9 mouse cellular contexts compared by ENCODE assay signal in the genomic region with DNA sequence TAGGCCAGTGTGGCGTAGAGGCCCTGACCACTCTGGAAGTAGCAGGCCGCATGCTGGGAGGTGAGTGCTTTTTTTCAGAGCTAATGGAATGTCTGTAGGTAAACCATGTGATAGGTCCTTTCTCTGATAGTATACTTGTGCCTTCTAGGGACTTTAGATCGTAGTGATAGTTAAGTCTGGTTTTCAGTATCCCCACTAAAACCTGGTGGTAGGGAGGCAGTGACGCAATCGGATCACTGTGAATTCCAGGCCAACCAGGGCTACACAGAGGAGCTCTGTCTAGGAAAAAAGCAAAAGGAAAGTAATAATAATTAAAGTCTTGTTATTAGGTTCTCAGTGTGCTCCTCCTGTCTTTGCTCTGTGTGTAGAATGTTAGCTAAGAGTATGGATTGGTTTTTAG. TPM values are rescaled to one million over a fixed set of nuclear protein-coding genes. Genes with fewer than 3 reads are reported as not detected.
DNase-seq lines count a peak whose midpoint lies in the region; ATAC-seq lines count a peak whose summit lies in the region.
"Had no signal": no experiment of that assay in that cellular context is flagged by ENCODE, and none has a peak within 500 bp of the region (broad histone marks: within the 10 kb centered on the region; RNA-seq: fewer than 3 reads in every experiment).

No protein-coding gene starts in this region.

- H3K4me2 ChIP-seq in kidney, embryonic 14.5 days (replicated peaks; ENCODE audit: low read depth, low read length): peak overlapping the region; percentile 84
- H3K4me2 ChIP-seq in hindbrain, embryonic 12.5 days (replicated peaks): peak overlapping the region; percentile 87
- H3K4me2 ChIP-seq in midbrain, embryonic 13.5 days (replicated peaks): peak overlapping the region; percentile 86

- no peaks in the 10 kb centered on the region for H3K27me3 ChIP-seq in kidney, embryonic 14.5 days (ENCODE audit: control insufficient read depth, insufficient read depth, low read length)
- no peaks in the 10 kb centered on the region for H3K27me3 ChIP-seq in hindbrain, embryonic 12.5 days
- no peaks in the 10 kb centered on the region for H3K27me3 ChIP-seq in midbrain, embryonic 13.5 days

- ATAC-seq in kidney, embryonic 14.5 days (ENCODE audit: low FRiP score, low TSS enrichment): no peak
- no peak for ATAC-seq in hindbrain, embryonic 12.5 days (ENCODE audit: low FRiP score)
- ATAC-seq in midbrain, embryonic 13.5 days: 0 out of 2 replicates have a peak, but pooled peaks have one; percentile 0

- H3K27ac ChIP-seq in kidney, embryonic 14.5 days (ENCODE audit: low read depth, low read length): peak overlapping the region; percentile 63; the same call in 1 of the 2 replicates
- H3K27ac ChIP-seq in hindbrain, embryonic 12.5 days: peak overlapping the region; percentile 80; the same call in 1 of the 2 replicates
- no peak overlapping the region for H3K27ac ChIP-seq in midbrain, embryonic 13.5 days

- DNase-seq in kidney, adult 8-10 months: no peak
- peak; percentile 20 for DNase-seq in R1 (ENCODE audit: low read depth, low spot score)
- DNase-seq in cerebellum, adult 9-11 months: no peak
- DNase-seq in cerebellum, adult 11-12 months: no peak
- no peak for DNase-seq in spleen, adult 12 weeks (ENCODE audit: low spot score)
- DNase-seq: layer of hippocampus, postnatal 36 days had no signal

- peaks cover 15% of the 10 kb centered on the region for H3K4me1 ChIP-seq in kidney, embryonic 14.5 days (ENCODE audit: control insufficient read depth, insufficient read depth, low read length)
- H3K4me1 ChIP-seq in hindbrain, embryonic 12.5 days: peaks cover 39% of the 10 kb centered on the region
- H3K4me1 ChIP-seq in midbrain, embryonic 13.5 days (replicated peaks): peaks cover 46% of the 10 kb centered on the region

- 33% methylated on average over 5 of the region's 5 CpGs for whole genome bisulfite sequencing in kidney, embryonic 14.5 days
- WGBS in hindbrain, embryonic 12.5 days: 42% methylated on average over 5 of the region's 5 CpGs
- 35% methylated on average over 5 of the region's 5 CpGs for WGBS in midbrain, embryonic 13.5 days

- H3K4me3 ChIP-seq in kidney, embryonic 14.5 days (ENCODE audit: low read length): peak overlapping the region; percentile 82
- peak overlapping the region; percentile 88 for H3K4me3 ChIP-seq in hindbrain, embryonic 12.5 days
- H3K4me3 ChIP-seq in midbrain, embryonic 13.5 days (replicated peaks): peak overlapping the region; percentile 81

- H3K36me3 ChIP-seq in kidney, embryonic 14.5 days (ENCODE audit: control insufficient read depth, insufficient read depth, low read length): peaks cover 41% of the 10 kb centered on the region
- H3K36me3 ChIP-seq in hindbrain, embryonic 12.5 days: peaks cover 34% of the 10 kb centered on the region
- H3K36me3 ChIP-seq in midbrain, embryonic 13.5 days: peaks cover 32% of the 10 kb centered on the region

- H3K9me3 ChIP-seq in kidney, embryonic 14.5 days (ENCODE audit: control insufficient read depth, low read length): no peaks in the 10 kb centered on the region
- H3K9me3 ChIP-seq in hindbrain, embryonic 12.5 days (replicated peaks): no peaks in the 10 kb centered on the region
- H3K9me3 ChIP-seq in midbrain, embryonic 13.5 days: no peaks in the 10 kb centered on the region

- peak overlapping the region; percentile 88 for H3K9ac ChIP-seq in kidney, embryonic 14.5 days (ENCODE audit: low read depth, low read length)
- H3K9ac ChIP-seq in hindbrain, embryonic 12.5 days: peak overlapping the region; percentile 89
- peak overlapping the region; percentile 91 for H3K9ac ChIP-seq in midbrain, embryonic 13.5 days (replicated peaks)

RNA-seq across cellular contexts. Expression of a gene that starts 0.9 kb away (rescaled TPM):
- polyA plus RNA-seq in kidney, embryonic 14.5 days (2014; fragmentation: Nextera tagmentation; extraction: Ambion mirVana): 839 and 1,033 TPM in 2 replicates
- 561 and 621 TPM in 2 replicates for polyA plus RNA-seq in hindbrain, embryonic 12.5 days (2016; fragmentation: Nextera tagmentation; extraction: Ambion mirVana)
- 632 and 647 TPM in 2 replicates for polyA plus RNA-seq in midbrain, embryonic 13.5 days (2015; fragmentation: Nextera tagmentation; extraction: Ambion mirVana)

RNA-seq across cellular contexts. Expression of a gene that starts 0.9 kb away (rescaled TPM):
- 77.3 and 89.5 TPM in 2 replicates for polyA plus RNA-seq in kidney, embryonic 14.5 days (2014; fragmentation: Nextera tagmentation; extraction: Ambion mirVana)
- 65.1 and 67.5 TPM in 2 replicates for polyA plus RNA-seq in hindbrain, embryonic 12.5 days (2016; fragmentation: Nextera tagmentation; extraction: Ambion mirVana)
- 73.7 and 74.7 TPM in 2 replicates for polyA plus RNA-seq in midbrain, embryonic 13.5 days (2015; fragmentation: Nextera tagmentation; extraction: Ambion mirVana)

RNA-seq across cellular contexts. Expression of a gene that starts 2.5 kb away (rescaled TPM):
- polyA plus RNA-seq in kidney, embryonic 14.5 days (2014; fragmentation: Nextera tagmentation; extraction: Ambion mirVana): 38.6 and 44.4 TPM in 2 replicates
- 33.6 and 34.4 TPM in 2 replicates for polyA plus RNA-seq in hindbrain, embryonic 12.5 days (2016; fragmentation: Nextera tagmentation; extraction: Ambion mirVana)
- 27.4 and 33.1 TPM in 2 replicates for polyA plus RNA-seq in midbrain, embryonic 13.5 days (2015; fragmentation: Nextera tagmentation; extraction: Ambion mirVana)

RNA-seq across cellular contexts. Expression of a gene that starts 9.7 kb away (rescaled TPM):
- 22.1 and 24.6 TPM in 2 replicates for polyA plus RNA-seq in kidney, embryonic 14.5 days (2014; fragmentation: Nextera tagmentation; extraction: Ambion mirVana)
- 38.0 and 40.3 TPM in 2 replicates for polyA plus RNA-seq in hindbrain, embryonic 12.5 days (2016; fragmentation: Nextera tagmentation; extraction: Ambion mirVana)
- 44.1 and 45.9 TPM in 2 replicates for polyA plus RNA-seq in midbrain, embryonic 13.5 days (2015; fragmentation: Nextera tagmentation; extraction: Ambion mirVana)

RNA-seq across cellular contexts. Expression of a gene that starts 12.1 kb away (rescaled TPM):
- polyA plus RNA-seq in kidney, embryonic 14.5 days (2014; fragmentation: Nextera tagmentation; extraction: Ambion mirVana): 23.5 and 32.8 TPM in 2 replicates
- polyA plus RNA-seq in hindbrain, embryonic 12.5 days (2016; fragmentation: Nextera tagmentation; extraction: Ambion mirVana): 31.7 and 32.8 TPM in 2 replicates
- polyA plus RNA-seq in midbrain, embryonic 13.5 days (2015; fragmentation: Nextera tagmentation; extraction: Ambion mirVana): 27.8 and 33.8 TPM in 2 replicates
